Mouse (Mus musculus) lung, postnatal 0 days (tissue): Measurements from ENCODE around the gene 1700042G07Rik.

Experiments
- CTCF ChIP-seq: IDR thresholded peaks from 2 replicates; pipeline ENCODE4 v1.5.1; 2016; ENCODE audit warnings: antibody characterized with exemption, mild to moderate bottlenecking
- EP300 ChIP-seq: IDR thresholded peaks from 2 replicates; pipeline ENCODE4 v1.6.1; 2016; ENCODE audit warnings: antibody characterized with exemption, mild to moderate bottlenecking, control low read depth

- TF ChIP-seq EP300 (no peak), CTCF (no peak)
Observed at GRCm38 (mm10) chr4:116220780-116221139, 47.6 kb downstream of the 1700042G07Rik start.
